Mouse (Mus musculus): ENCODE results near the gene Trim9.

The Trim9 gene

GRCm38 (mm10) chr12:70347202-70347841, at the start of gene Trim9:
TSS of gene Trim9 (minus strand) at chr12:70347614.
- DNase-seq (ENCODE audit: low spot score): peak; percentile 94

- DNase-seq (ENCODE audit: low spot score): peak; percentile 20
Observed at GRCm38 (mm10) chr12:70395061-70395460, 47.6 kb upstream of the Trim9 start.

- no peak for DNase-seq (ENCODE audit: low spot score)
Observed at GRCm38 (mm10) chr12:70391236-70391635, 43.8 kb upstream of the Trim9 start.

- no peak for DNase-seq (ENCODE audit: low spot score)
Observed at GRCm38 (mm10) chr12:70374976-70375375, 27.6 kb upstream of the Trim9 start.

- no peak for DNase-seq (ENCODE audit: low spot score)
Observed at GRCm38 (mm10) chr12:70372874-70373273, 25.5 kb upstream of the Trim9 start.

GRCm38 (mm10) chr12:70369348-70369747, 21.9 kb upstream of the Trim9 start:
- no peak for DNase-seq (ENCODE audit: low spot score)

GRCm38 (mm10) chr12:70368820-70369219, 21.4 kb upstream of the Trim9 start:
- DNase-seq (ENCODE audit: low spot score): no peak

GRCm38 (mm10) chr12:70367326-70368248, 20.2 kb upstream of the Trim9 start:
- DNase-seq (ENCODE audit: low spot score): peak; percentile 29

GRCm38 (mm10) chr12:70363016-70363415, 15.6 kb upstream of the Trim9 start:
- DNase-seq (ENCODE audit: low spot score): no peak

- no peak for DNase-seq (ENCODE audit: low spot score)
Observed at GRCm38 (mm10) chr12:70360276-70360675, 12.9 kb upstream of the Trim9 start.

GRCm38 (mm10) chr12:70359443-70359842, 12.0 kb upstream of the Trim9 start:
- DNase-seq (ENCODE audit: low spot score): no peak

- no peak for DNase-seq (ENCODE audit: low spot score)
Observed at GRCm38 (mm10) chr12:70354926-70355325, 7.5 kb upstream of the Trim9 start.

- no peak for DNase-seq (ENCODE audit: low spot score)
Observed at GRCm38 (mm10) chr12:70350490-70350889, 3.1 kb upstream of the Trim9 start.

GRCm38 (mm10) chr12:70349788-70350187, 2.4 kb upstream of the Trim9 start:
- DNase-seq (ENCODE audit: low spot score): no peak

- no peak for DNase-seq (ENCODE audit: low spot score)
Observed at GRCm38 (mm10) chr12:70348026-70348425, 612 bp upstream of the Trim9 start.

GRCm38 (mm10) chr12:70346139-70347026, 1.0 kb downstream of the Trim9 start:
- no peak for DNase-seq (ENCODE audit: low spot score)

- no peak for DNase-seq (ENCODE audit: low spot score)
Observed at GRCm38 (mm10) chr12:70345531-70346138, 1.8 kb downstream of the Trim9 start.

GRCm38 (mm10) chr12:70335176-70335575, 12.2 kb downstream of the Trim9 start:
- no peak for DNase-seq (ENCODE audit: low spot score)

- no peak for DNase-seq (ENCODE audit: low spot score)
Observed at GRCm38 (mm10) chr12:70333253-70333805, 14.1 kb downstream of the Trim9 start.

- DNase-seq (ENCODE audit: low spot score): no peak
Observed at GRCm38 (mm10) chr12:70329059-70329458, 18.4 kb downstream of the Trim9 start.

GRCm38 (mm10) chr12:70326956-70327355, 20.5 kb downstream of the Trim9 start:
- no peak for DNase-seq (ENCODE audit: low spot score)

Measured in testis, postnatal 14 days (tissue).